Mouse (Mus musculus): ENCODE measurements around the gene 1110032F04Rik.
"Not testable (repeated sequence)": the region's sequence is repeated elsewhere in the genome, so short reads cannot be mapped to it uniquely, and the experiment has no call there.

Gene 1110032F04Rik

DNA sequence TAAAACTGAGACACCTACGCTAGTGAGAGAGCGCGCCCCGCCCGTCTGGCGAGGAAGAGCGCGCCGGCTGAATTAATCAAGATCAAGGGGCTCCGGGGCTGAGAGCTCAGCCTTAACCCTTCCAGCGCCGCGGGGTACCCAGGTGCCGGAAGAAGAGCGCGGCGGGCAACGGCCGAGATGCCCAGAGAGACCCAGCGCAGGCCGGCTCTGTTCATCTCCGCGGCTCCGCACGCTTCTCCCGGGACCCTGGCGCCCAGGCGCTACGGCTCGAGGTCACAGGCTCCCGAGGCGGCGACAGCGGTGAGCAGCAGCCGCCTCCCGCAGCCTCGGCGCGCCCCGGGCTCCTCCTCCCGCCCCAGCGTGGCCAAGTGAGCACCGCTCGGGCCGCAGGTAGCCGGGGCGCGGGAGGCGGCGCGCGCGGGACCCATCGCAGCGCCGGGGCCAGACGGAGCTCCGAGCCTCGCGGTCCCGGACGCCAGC is at the start of gene 1110032F04Rik:
1110032F04Rik (plus strand) TSS at position 376 of the 480 bp plus-strand sequence.
- in situ Hi-C loops (cut with MboI, MseI) = loop anchor here (10.0 kb wide), 2 partner anchors 74 to 154 kb away; no protein-coding TSS in a partner anchor

DNA sequence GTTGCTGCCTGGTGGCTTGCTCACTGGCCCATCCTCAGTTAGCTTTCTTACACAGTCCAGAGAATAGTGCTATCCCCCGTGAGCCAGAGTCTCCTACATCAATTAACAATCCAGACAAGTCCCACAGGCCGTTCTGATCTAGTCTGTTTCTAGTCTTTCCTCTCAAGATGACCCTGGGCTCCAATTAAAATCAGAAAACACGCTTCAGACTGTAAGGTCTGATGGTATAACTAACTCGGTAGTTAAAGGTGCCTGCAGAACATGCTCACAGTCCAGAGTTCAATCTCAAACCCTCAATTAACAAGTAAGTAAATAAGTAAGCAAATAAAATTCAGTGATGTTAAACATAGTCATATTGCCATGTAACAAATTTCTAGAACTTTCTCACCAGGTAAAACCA is 48.0 kb upstream of the 1110032F04Rik start:
- in situ Hi-C loops (cut with MboI, MseI) = no loop called here

DNA sequence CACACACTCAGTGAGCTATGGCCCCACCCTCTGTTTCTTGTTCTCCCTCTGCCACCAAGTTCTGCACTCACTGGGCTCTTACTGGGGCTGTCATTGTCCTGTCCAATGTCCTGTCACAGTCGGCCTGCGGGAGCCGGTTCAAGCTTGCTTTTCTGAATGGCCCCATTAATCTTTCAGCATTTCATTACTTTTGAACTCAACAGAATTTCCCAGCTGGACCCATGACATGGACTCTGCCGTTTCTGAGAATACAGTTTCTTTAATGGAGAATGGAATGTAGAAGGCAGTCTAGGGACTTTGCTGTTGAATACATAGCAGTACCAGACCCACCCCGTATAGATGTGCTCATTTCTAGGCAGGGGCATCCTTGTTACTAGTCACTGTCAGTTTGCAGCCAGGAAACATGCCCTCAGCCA is 47.5 kb upstream of the 1110032F04Rik start:
- in situ Hi-C loops (cut with MboI, MseI) = no loop called here

DNA sequence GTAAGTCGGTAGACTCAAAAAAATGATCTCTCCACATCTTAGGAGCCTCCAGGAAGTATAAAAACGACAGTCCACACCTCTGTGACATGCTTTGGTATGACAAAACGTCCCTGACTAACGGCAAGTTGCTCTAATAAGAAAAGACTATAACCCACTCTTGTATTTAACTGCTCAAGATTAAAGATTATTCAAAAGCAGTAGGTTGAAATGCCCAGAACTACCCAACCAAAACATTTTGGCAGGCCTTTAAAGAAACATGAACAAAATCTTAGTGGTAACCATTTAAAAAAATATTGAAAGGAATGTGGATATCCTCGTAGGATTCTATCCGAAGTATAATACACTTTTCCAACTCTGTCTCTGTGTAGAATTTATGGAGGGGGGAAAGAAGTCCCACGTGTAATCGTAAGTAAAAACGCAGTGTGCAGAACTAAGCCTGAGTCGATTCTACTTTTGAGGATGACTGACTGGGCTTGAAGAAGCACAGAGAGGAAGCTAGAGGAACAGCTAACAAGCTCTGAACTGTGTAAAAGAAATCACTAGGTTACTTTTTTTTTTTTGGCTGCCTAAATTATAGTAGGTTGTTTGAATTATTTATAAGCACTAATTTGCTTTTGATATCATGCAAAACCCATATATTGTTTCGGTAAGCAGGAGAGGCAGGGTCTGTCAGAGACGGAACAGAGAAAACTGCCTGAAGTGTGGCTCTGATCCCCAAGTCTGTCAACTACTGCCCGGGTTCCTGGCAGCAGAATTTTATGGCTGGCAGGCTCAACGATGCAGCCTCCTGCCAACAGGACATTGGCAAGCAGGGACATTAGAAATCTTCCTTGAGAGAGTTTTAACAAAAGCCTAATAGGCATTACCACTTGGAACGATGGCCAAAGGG is 45.3 kb upstream of the 1110032F04Rik start:
- in situ Hi-C loops (cut with MboI, MseI) = no loop called here

DNA sequence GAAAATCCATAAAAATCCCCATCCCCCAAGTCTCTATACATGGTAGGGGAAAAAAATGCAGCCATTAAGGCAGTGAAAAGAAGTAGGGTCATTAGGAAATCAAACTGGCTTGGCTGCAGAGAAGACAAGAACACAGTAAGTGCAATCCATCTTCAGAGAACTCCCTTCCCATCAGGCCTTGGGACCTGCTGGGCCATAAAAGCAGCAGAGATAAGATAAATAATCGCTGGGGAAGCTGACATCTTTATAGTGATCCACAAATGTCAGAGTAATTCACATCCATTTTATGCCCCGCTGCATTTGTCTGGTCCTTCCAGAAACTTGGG is 44.7 kb upstream of the 1110032F04Rik start:
- in situ Hi-C loops (cut with MboI, MseI) = no loop called here

DNA sequence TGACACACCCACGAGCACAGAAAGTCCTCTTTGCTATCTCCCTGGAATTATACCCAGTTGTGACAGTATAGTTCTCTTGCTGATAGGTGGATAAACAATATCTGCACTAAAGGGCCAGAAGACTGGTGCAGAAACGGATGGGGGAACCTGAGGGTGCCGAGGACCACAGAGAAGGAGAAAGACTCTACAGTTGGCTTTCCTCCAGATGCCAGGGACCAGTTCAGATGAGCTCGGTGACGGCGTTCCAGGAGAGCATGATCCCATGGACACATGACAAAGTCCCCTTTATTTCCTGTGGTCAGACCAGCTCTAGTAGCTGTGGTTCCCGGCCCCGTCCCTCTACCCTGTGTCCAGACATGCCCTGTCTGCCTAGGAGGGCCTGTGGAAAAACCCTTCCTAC is 44.2 kb upstream of the 1110032F04Rik start:
- in situ Hi-C loops (cut with MboI, MseI) = no loop called here

DNA sequence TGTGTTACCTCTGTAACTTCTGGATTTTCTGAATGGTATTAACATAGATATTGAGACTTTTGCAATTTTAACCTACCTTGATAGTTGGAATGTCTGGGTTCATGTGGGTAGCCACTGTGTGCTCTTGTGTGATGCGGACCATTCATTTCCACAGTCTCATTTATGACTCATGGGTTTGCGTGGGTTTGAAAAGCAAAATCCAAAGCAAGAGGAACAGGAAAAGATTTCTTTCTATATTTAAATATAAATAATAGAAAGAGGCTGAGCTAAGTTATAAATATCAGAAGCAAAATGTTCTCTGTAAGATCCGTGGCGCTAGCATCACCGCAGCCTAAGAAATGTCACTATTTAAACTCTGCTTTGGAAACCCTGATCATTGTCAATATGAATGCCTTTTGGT is 41.7 kb upstream of the 1110032F04Rik start:
- in situ Hi-C loops (cut with MboI, MseI) = no loop called here

DNA sequence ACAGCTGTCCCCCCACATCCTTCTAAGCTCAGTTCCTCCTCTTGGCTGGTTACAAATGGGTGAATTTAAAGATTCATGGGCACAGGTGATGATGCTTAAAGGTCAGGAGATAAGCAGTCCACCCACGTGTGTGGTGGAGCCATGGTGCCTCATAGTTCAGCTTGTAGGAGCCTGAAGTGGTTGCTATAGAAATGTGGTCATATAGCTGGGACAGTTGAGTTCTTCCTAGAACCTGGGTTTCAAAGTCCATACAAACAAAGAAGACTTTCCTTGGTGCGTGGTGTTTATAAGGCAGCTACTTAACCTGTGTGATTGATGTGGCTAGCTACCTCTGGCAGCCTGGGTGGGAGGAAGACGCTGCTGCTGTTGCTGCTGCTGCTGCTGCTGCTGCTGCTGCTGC is 39.4 kb upstream of the 1110032F04Rik start:
- in situ Hi-C loops (cut with MboI, MseI) = no loop called here

DNA sequence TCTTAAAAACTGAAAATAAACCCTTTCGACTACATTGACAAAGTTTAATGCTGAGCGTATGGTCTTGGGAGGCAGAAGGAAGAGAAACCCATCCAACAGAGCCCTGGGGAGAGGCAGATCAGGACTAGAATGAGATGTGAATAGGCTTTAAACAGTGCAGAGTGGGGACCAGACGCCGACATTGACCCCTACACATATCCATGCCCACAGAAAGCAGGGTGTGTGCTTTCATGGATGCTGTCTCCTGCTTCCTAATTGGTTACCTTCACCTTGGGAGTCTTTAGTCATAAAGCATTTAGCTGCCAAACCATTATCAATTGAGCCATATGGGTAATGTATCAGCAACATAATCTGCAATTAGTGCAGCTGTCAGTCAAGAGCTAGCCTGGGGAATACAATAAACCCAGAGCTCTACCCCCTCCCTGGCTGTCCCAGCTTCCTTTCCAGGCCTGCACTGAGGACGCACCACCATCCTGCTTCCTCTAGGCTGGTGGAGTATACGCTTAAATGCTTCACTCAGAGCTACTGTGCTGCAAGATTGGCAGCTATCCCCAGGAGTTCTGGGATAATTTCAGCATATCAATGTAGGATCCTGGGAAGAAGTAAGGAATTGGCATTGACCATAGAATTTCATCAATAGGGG is 32.4 kb upstream of the 1110032F04Rik start:
- in situ Hi-C loops (cut with MboI, MseI) = no loop called here

DNA sequence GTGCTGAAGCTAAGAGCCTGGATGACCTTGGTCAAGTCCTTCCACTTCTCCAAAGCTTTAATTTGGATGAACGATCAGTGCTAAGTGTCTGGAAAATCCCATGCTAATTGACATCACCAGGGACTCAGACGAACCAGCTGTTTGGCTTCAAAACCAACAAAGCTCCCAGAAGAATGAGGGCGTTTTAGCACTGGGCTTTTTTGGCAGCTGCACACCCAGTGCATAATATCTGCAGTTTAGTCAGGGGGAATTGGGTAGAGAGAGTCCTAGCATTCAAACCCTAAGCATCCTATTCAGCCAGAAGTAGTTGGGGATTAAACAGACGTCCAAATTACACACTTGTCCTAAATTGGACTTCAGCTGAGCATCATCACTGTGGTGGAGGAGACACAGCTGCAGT is 29.2 kb upstream of the 1110032F04Rik start:
- in situ Hi-C loops (cut with MboI, MseI) = no loop called here

DNA sequence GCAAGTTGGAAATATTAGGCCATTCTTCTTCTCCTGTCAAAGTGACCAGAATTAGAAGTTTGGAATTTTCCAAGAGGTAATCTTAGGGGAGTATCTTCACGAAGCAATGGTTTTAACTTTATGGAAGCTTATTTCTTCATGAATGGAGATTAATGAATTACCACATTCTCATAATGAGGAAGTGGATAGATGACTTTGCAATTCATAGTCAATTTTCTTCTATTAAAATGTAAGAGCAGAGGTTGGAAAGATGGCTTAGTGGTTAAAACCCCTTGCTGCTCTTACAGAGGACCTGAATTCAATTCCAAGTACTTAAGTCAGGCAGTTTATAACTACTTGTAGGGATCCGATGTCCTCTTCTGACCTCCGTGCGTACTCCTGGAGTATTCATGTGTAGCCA is 25.4 kb upstream of the 1110032F04Rik start:
- in situ Hi-C loops (cut with MboI, MseI) = no loop called here

DNA sequence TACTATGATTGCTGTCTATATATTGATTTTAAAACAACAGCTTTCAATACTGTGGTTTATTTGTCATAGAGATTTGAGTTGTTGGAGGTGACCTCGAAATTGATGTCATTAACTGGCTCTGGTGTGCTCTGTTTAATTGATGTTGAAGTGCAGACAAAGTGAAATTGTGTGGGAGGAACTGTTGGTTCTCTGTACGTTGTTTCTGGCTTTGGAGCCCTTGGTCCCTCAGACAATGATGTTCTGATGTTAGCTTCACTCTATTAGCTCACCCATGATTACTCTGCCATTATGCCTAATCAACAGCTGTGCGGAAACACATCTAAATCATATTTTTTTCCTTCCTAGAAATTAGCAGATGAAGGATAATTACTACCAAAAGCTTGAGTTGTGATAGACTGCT is 21.1 kb upstream of the 1110032F04Rik start:
- in situ Hi-C loops (cut with MboI, MseI) = no loop called here

DNA sequence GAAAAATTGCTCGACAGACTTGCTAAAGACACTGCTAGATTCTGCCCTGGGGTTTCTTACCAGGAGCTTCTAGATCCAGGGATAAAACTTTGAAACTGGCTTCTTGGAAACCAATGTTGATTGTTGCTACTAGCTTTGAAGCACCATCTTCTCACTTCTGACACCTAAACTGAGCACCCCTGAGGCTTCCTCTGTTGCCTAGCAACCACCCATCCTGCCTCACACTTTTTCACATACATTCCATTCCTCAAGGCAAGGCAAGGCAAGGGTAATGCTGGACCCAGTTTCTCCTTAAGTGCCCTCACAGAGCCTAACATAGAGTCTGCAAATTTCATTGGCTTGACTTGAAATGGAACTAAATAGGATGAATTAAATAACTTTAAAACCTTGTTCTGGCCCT is 17.0 kb upstream of the 1110032F04Rik start:
- in situ Hi-C loops (cut with MboI, MseI) = no loop called here

DNA sequence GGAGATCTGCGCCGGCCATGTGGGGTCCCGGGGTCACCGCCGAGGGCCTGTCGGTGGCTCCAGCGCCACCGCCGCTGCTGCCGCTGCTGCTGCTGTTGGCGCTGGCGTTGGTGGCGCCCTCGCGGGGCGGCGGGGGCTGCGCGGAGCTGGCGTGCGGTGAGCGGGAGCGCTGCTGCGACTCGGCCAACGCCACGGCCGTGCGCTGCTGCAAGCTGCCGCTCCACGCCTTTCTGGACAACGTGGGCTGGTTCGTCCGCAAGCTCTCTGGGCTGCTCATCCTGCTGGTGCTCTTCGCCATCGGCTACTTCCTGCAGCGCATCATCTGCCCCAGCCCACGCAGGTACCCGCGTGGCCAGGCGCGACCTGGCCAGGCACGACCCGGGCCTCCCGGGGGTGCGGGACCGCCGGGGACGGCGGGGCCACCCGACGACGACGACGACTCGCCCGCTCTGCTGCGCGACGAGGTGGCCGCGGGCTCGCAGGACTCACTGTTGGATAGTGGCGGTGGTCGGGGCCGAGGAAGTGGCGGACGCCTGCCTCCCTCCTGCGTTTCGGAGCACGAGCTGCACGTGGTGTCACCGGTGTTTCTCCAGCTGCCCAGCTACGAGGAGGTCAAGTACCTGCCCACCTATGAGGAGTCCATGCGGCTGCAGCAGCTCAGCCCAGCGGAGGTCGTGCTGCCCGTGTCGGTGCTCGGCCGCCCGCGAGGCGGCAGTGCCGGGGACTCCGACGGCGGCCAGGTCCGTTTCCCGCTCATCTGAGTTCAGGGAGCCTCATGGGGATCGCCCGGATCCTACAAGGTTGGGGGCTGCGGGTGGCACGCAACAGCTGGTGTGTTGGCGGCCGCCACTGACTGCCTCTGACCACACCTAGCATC is 543 bp downstream of the 1110032F04Rik start:
- in situ Hi-C loops (cut with MboI, MseI) = loop anchor here (10.0 kb wide), 2 partner anchors 75 to 155 kb away; no protein-coding TSS in a partner anchor

DNA sequence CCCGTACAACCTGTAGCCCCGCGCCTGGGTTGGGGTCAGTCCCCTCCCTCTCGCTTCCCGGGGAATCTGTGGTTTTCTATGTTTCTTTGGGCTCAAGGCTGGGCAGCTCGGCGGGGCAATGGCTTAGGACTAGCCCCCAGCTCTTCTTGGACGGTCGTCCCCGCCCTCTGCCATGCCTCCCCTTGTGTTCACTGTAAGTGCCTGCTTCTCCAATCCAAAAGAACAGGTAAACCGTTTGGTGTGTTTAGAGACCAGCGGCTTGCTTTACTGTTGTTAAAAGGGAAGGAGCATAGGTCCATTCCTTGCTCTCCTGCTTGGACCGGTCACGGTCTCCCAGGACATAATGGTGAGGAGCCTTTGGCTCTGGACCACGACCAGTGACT is 1.2 kb downstream of the 1110032F04Rik start:
- in situ Hi-C loops (cut with MboI, MseI) = no loop called here

DNA sequence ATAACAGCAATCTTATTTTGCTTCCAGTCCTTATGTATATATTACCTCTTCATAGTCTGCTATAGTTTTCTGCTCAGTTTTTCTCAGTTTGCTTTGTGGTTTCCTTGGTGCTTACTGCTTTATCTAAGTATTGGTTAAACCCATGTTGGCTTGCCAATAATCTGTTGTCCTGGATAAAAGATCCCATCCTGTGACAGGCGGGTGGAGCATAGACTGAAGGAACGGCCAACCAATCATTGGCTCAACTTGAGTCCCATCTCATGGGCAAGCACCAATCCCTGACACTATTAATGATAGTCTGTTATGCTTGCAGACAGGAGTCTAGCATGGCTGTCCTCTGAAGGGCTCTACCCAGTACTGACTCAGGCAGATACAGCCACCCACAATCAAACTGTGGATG is 4.7 kb downstream of the 1110032F04Rik start:
- in situ Hi-C loops (cut with MboI, MseI) = no loop called here

DNA sequence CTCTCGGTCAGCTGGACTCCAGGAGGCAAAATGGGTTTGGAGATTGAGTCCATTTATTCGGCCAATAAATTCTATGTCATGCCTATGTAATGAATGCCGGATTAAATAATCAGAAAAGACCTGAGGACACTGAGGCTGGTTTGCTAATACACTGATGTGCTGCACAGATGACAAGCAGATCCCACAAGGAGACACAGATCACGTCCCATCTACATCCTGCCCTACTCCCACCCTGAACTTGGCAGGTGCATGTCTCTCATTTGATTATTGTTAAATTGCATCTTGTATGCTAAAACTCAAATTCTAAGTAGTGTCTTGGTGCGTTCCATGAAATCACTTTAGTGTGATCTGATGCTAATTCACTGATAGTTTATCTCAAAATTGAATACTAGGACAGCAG is 17.5 kb downstream of the 1110032F04Rik start:
- in situ Hi-C loops (cut with MboI, MseI) = no loop called here

DNA sequence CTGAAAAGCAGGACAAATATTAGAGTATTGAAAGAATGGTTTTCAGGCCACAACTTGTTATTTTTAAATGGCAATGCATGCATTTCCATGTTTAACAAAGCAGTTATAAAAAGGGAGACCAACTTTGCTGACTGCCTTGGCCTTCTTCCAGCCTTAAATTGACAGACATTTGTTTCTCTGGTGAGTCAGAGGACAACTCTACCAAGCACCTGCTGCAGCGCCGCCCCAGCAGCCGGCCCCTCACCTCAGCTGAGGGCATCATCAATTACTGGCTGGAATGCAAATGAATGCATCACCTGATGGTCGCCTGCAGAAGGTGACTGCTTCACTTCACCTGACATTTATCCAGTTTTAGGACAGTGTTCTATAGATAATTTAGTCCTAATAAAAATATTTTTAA is 26.0 kb downstream of the 1110032F04Rik start:
- in situ Hi-C loops (cut with MboI, MseI) = no loop called here

DNA sequence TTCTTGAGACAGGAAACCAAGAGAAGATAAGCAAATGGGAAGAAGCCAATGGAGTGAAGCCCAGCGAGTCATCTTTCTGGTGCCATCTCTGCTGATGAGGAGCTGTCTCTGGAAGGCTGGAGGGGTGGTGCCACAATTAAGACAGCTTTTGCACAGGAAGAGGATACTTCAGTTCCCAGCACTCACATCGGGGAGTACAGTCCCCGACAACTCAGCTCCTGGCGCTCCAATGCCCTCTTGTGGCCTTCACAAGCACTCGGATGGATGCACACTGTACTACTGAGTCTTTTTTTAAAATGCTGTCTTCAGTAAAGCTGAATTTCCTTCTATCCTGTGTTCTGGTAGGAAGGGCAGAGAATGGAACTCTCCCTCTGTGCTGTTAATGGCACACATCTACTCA is 27.8 kb downstream of the 1110032F04Rik start:
- in situ Hi-C loops (cut with MboI, MseI) = no loop called here

DNA sequence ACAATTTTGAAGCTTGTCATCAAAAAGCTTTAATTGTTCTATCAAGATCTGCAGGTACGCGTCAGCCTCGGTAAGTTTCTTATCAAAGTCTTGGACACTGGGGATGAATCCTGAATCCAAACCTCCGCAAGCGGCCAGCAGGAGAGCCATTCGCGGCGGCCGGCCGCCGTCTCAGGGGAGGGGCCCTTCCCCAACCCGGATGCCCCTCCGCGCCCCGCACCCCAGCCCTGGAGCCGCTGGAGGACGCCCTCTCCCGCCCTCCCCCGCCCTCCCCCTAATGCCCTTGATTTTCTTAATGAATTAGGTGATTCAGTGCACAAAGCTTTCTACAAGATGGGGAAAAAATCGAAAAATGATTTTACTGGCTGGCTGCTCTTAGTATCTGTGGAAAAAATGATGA is 33.2 kb downstream of the 1110032F04Rik start:
- in situ Hi-C loops (cut with MboI, MseI) = not testable (repeated sequence)

DNA sequence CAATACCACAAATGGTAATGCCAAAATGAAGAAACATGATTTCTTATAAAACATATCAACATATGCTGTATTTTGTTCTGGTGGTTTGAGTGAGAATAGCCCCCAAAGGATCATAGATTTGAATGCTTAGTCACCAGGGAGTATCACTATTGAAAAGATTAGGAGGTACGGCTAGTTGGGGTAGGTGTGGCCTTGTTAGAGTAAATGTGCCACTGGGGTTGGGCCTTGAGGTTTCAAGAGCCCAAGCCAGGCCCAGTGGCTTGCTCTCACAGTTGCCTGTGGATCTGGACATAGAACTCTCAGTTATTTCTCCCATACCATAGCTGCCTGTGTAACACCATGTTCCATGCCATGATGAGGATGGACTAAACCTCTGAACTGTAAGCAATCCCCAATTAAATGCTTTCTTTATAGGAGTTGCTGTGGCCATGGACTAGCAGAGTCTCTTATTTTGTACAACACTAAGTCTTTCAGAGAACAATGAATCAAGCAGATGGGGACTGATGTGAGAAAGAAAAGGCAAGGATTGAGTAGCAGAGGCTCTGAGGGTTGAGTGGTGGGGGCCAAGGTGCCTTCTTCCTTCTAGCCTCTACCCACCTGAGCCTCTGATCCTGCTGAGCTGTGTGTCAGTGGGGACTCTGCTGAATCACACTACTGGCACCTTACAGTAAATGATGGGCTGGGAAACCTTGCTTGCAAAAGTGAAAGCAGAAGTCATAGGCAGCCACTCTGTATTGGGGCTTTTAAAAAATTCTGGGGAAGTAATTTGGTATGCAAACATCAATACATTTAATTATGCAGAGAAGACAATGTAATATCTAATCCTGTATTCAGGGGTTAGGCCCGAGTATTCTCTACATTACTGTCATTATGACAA is 35.8 kb downstream of the 1110032F04Rik start:
- in situ Hi-C loops (cut with MboI, MseI) = no loop called here

Measured in T-helper 2 cell (primary cell).